Mouse (Mus musculus) neural tube, embryonic 12.5 days (tissue): ENCODE data around the gene Esam. TPM values are rescaled to one million over a fixed set of nuclear protein-coding genes. Genes with fewer than 3 reads are reported as not detected.
A peak's percentile ranks its signal among the peaks of the same experiment; 100 is the strongest.

Source experiments
- ATAC-seq: fragments of 200-750 bp; cut with Nextera tagmentation; 2 replicates; pipeline ENCODE4 v1.8.0; 2017; ENCODE audit warnings: low read depth, mild to moderate bottlenecking, moderate TSS enrichment, moderate library complexity; ENCODE audit not compliant: low FRiP score
- H3K27ac ChIP-seq: fragments of 300-500 bp; sonication (generic); 2 replicates; pipeline ENCODE4 v1.5.1; 2016
- H3K27me3 ChIP-seq: fragments of 300-500 bp; sonication (generic); replicated peaks from 2 replicates; pipeline ENCODE4 v1.6.1; 2016; ENCODE audit warnings: mild to moderate bottlenecking
- H3K36me3 ChIP-seq: fragments of 300-500 bp; sonication (generic); 2 replicates; pipeline ENCODE4 v1.6.1; 2016; ENCODE audit warnings: mild to moderate bottlenecking
- H3K4me1 ChIP-seq: fragments of 300-500 bp; sonication (generic); 2 replicates; pipeline ENCODE4 v1.6.1; 2016
- H3K4me2 ChIP-seq: fragments of 300-500 bp; sonication (generic); replicated peaks from 2 replicates; pipeline ENCODE4 v1.6.1; 2016; ENCODE audit warnings: mild to moderate bottlenecking
- H3K4me3 ChIP-seq: fragments of 300-500 bp; sonication (generic); 2 replicates; pipeline ENCODE4 v1.5.1; 2016
- H3K9ac ChIP-seq: fragments of 300-500 bp; sonication (generic); 2 replicates; pipeline ENCODE4 v1.6.1; 2016; ENCODE audit warnings: mild to moderate bottlenecking
- H3K9me3 ChIP-seq: fragments of 300-500 bp; sonication (generic); 2 replicates; pipeline ENCODE4 v1.6.1; 2016; ENCODE audit warnings: mild to moderate bottlenecking
- WGBS: fragments of 180-500 bp; shearing (Covaris S2); methylation state at CpG from one replicate; pipeline ENCODE4 v1.1.7; 2016; 5-methylcytosine and 5-hydroxymethylcytosine counted together
- polyA plus RNA-seq: library from polyadenylated mRNA; unstranded; fragments of >200 nt; fragmentation: Nextera tagmentation; extraction: Ambion mirVana; gene quantifications from 2 replicates; pipeline ENCODE4 v1.2.1, GENCODE M21; 2016

Esam gene
- polyA plus RNA-seq, 1 experiment from 2014 or later: 38.2 TPM

DNA sequence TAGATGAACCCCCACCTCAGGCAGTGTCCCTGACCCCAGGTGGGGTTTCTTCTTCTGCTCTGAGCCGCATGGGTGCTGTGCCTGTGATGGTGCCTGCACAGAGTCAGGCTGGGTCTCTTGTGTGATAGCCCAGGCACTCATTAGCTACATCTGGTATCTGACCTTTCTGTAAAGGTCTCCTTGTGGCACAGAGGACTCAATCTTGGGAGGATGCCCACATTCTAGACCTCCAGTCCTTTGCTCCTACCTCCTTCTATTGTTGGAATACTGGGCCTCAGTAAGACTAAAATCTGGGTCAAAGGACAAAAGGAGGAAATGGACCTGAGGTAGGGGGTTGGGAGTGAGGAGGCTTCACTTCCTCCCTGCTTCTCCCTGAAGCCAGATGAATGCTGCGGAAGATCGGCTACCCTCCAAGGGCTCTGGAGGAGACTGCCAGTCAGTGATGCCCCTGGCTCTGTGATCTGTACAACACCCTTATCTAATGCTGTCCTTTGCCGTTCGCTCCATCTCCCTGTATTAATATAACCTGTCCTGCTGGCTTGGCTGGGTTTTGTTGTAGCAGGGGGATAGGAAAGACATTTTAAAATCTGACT, 9.9 kb downstream of the Esam start:
- H3K9me3 ChIP-seq: no peaks in the 10 kb centered on the region
- no peak for ATAC-seq
- no peak overlapping the region for H3K4me2 ChIP-seq
- no peak overlapping the region for H3K27ac ChIP-seq
- no peaks in the 10 kb centered on the region for H3K4me1 ChIP-seq
- 0 out of 2 replicates have a peak, but pooled peaks cover 3% of the 10 kb centered on the region for H3K27me3 ChIP-seq
- WGBS: 79% methylated on average over 5 of the region's 5 CpGs
- H3K36me3 ChIP-seq: 0 out of 2 replicates have a peak, but pooled peaks cover 2% of the 10 kb centered on the region
- no peak overlapping the region for H3K4me3 ChIP-seq
- no peak overlapping the region for H3K9ac ChIP-seq

DNA sequence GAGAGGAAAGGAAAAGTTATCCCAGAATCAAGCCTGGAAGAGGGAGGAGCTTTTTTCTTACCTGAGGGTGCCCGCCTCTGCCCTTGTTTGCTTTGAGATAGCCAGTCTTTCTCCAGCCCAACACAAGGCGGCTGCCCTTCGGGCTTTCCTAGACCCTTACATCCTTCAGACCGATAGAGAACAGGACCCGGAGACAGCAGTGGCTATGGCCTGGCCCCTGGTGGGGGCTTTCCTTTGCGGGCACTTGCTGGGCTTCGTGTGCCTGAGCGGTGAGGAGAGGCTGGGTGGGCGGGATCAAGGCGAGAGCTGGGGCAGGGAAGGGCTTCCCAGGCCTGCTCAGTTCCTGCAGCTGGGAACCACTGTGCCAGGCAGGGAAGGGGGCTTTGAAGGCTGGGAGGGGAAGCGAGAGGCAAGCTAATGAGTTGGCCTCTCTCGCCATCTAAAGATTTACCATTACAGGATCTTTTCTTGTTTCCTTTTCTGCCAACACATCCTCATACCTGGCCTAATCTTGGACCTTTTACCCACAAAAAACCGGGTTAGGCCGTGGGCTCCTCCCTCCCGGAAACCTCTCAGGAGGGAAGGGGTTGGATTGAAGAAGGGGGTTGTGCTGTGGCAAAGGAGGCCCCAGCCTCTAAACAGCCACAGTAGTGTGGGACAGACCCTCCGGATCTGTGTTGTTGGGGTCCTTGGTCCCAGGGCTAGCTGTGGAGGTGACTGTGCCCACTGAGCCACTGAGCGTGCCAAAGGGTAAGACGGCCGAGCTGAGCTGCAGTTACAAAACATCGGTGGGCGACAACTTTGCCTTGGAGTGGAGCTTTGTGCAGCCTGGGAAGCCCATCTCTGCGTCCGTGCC, 11.5 kb downstream of the Esam start, which contains the start of gene Vsig2:
TSS of gene Vsig2 (plus strand) at position 86 of the 856 bp plus-strand sequence.
- Histone ChIP-seq H3K9me3 (no peaks in the 10 kb centered on the region), H3K4me1 (no peaks in the 10 kb centered on the region), H3K4me3 (no peak within 1 kb of the TSS), H3K4me2 (no peak within 1 kb of the TSS), H3K36me3 (0 out of 2 replicates have a peak, but pooled peaks cover 2% of the 10 kb centered on the region), H3K27ac (no peak within 1 kb of the TSS), H3K27me3 (peaks cover 11% of the 10 kb centered on the region), H3K9ac (no peak within 1 kb of the TSS)
- WGBS: 45% methylated on average over 23 of the region's 23 CpGs
- 0 out of 2 replicates have a peak, but pooled peaks have one; percentile 22 for ATAC-seq

DNA sequence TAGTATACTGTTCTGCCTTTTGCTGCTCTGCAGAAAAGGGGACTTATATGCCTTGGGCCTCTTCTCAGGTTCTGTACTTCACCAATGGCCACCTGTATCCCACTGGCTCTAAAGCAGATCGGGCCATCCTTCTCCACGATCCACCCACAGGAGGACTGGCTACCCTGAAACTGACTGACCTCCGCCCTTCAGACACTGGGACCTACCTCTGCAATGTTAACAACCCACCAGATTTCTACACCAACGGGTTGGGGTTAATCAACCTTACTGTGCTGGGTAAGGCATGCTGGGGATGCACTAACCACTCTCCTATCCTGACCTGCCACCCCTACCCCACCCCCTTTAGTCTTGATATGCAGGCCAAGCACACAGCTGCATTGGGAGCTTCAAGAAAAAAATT, 12.3 kb downstream of the Esam start:
- Histone ChIP-seq H3K9me3 (no peaks in the 10 kb centered on the region), H3K9ac (no peak overlapping the region), H3K4me1 (peaks cover 5% of the 10 kb centered on the region), H3K4me3 (no peak overlapping the region), H3K27ac (no peak overlapping the region), H3K36me3 (0 out of 2 replicates have a peak, but pooled peaks cover 2% of the 10 kb centered on the region), H3K27me3 (peaks cover 20% of the 10 kb centered on the region), H3K4me2 (no peak overlapping the region)
- 84% methylated on average over 4 of the region's 4 CpGs for WGBS
- no peak for ATAC-seq

DNA sequence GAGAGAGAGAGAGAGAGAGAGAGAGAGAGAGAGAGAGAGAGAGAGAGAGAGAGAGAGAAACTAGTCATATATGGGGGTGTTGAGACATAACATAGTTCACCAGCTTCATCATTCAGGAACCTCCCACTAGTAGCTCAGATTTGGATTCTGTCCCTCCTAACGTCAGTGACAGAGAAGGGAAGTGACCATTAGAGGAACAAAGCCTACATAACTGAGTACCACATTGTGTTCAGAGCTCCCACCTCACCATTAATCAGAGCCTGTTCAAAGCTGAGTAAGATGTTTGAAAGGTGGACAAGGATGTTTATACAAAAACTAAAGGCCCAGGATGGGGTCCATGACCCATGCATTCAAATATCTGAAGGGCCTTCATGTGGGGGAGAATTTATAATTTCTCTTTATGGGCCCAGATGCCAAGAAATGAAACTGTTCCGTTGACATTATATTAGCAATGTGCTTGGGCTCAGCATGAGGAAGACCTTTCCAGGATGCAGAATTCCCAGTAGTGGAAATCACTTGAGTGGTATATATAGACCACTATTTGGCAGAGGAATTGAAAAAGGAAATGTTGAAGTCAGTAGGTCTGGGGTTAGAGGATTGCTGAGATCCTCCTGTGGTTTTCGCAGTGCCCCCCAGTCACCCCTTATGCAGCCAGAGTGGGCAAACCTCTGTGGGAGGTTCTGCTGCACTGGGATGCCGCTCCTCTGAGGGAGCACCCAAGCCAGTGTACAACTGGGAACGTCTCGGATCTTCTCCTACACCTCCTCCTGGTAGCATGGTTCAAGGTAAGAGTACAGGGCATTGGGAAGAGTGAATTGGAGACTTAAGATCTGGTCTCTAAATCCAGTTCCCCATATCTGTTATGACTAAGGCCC, 13.1 kb downstream of the Esam start:
- Histone ChIP-seq H3K4me1 (peaks cover 6% of the 10 kb centered on the region), H3K27ac (no peak overlapping the region), H3K9me3 (no peaks in the 10 kb centered on the region), H3K27me3 (peaks cover 27% of the 10 kb centered on the region), H3K36me3 (0 out of 2 replicates have a peak, but pooled peaks cover 2% of the 10 kb centered on the region), H3K9ac (no peak overlapping the region), H3K4me3 (no peak overlapping the region), H3K4me2 (no peak overlapping the region)
- ATAC-seq: no peak
- WGBS: 81% methylated on average over 6 of the region's 6 CpGs

DNA sequence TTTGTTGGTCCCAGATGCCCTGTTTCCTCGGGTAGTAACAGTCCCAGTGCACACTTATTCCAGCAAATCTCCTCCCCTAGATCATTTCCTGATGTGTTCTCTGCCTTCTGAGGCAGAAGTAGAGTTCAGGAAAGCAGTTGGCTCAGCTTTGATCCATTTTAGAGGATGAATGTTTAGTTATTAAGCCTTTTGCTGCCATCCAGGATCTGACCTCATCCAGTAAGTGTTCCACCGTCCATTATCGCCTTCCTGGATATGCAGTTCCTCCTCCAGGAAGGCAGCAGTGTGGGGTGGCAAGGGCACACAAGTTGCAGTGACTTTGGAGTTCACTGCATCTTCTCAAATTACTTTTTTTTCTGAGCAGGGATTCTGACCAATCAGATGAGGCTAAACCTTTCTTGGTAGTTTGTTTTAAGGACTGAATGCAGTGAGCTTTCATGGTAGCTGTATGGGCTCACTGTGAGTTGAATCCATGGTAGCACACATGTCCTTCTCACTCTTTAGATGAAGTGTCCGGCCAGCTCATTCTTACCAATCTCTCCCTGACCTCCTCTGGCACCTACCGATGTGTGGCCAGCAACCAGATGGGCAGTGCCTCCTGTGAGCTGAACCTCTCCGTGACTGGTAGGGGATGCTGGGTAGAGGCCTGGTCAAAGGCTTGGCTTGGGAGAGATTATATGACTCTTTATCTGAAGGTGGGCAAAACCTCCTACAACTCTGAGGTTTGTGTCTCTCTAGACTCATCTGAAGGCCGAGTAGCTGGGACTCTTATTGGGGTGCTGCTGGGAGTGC, 14.2 kb downstream of the Esam start:
- no peak overlapping the region for H3K9ac ChIP-seq
- H3K36me3 ChIP-seq: 0 out of 2 replicates have a peak, but pooled peaks cover 2% of the 10 kb centered on the region
- H3K27ac ChIP-seq: no peak overlapping the region
- peaks cover 34% of the 10 kb centered on the region for H3K27me3 ChIP-seq
- no peaks in the 10 kb centered on the region for H3K9me3 ChIP-seq
- H3K4me1 ChIP-seq: peaks cover 6% of the 10 kb centered on the region
- no peak overlapping the region for H3K4me3 ChIP-seq
- no peak overlapping the region for H3K4me2 ChIP-seq
- no peak for ATAC-seq
- WGBS: 72% methylated on average over 7 of the region's 7 CpGs

DNA sequence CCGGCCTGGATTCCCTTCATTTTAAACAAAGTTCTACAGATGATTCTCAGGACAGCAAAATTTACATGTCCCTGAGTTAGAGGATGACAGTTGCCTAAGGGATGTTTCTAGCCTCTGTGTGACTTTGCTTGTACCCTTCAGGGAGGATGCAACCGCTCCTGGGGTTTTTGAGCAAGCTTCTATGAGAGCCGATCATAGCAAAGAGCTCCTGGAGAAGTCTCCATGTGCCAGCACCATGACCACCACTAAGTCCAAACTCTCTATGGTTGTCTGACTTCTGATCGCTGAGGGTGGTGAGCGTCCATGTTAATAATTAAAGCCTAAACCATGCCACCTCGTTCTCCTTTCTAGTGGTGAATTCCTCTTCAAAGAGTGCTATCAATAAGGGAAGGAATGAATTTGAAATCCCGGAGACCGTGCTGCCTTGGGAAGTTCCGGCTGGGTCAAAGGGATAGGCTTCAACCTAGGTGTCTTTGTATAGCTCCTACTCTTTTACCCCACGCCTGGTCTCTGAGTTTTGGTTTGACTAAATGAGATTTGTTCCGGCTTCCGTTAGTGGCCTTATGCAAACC, 16.1 kb downstream of the Esam start:
- 24% methylated on average over 12 of the region's 12 CpGs for WGBS
- Histone ChIP-seq H3K4me1 (peaks cover 6% of the 10 kb centered on the region), H3K9ac (0 out of 2 replicates have a peak overlapping the region, but pooled peaks have one; percentile 3), H3K9me3 (no peaks in the 10 kb centered on the region), H3K36me3 (no peaks in the 10 kb centered on the region), H3K27ac (no peak overlapping the region), H3K4me3 (no peak overlapping the region; the same call in 1 of the 2 replicates), H3K4me2 (peak overlapping the region; percentile 53), H3K27me3 (peaks cover 48% of the 10 kb centered on the region)
- ATAC-seq: no peak

DNA sequence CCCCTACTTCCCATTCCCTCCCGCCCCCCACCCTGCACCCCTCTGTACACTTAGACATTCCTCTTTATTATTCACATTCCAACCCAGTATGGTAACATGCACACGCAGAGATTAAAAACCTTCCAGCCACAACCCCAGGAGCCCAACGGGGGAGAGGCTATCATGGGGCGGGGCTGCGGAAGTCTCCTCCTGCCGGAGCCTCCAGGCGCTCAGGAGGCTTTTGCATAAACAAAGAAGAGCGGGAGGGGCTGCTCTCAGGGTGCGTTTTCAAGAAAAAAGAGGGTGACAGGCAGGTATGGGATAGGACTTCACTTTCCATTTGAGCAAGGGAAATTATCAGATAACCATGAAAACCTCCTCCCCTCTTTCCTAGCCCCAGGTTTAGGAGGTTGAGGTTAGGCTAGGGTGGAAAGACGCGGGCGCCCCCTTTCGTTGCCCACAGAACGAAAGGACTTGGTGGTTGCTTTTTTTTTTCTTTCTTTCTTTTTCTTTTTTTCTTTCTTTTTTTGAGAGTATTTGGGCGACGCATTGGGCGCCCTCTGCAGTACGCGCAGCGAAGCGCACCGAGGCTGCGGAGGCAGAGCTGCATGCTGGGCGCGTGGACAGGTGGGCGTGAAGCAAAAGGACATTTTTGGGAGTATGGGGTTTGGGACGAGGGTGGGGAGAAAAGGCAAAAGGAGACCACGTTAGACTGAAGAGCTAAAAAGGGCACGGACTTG, 16.7 kb downstream of the Esam start:
- Histone ChIP-seq H3K9me3 (no peaks in the 10 kb centered on the region), H3K36me3 (no peaks in the 10 kb centered on the region), H3K27ac (no peak overlapping the region), H3K4me3 (peak overlapping the region; percentile 13), H3K4me2 (peak overlapping the region; percentile 53), H3K4me1 (peaks cover 6% of the 10 kb centered on the region), H3K27me3 (peaks cover 53% of the 10 kb centered on the region), H3K9ac (0 out of 2 replicates have a peak overlapping the region, but pooled peaks have one; percentile 3)
- under 1% methylated on average over 29 of the region's 29 CpGs for WGBS
- ATAC-seq: peak; percentile 51

DNA sequence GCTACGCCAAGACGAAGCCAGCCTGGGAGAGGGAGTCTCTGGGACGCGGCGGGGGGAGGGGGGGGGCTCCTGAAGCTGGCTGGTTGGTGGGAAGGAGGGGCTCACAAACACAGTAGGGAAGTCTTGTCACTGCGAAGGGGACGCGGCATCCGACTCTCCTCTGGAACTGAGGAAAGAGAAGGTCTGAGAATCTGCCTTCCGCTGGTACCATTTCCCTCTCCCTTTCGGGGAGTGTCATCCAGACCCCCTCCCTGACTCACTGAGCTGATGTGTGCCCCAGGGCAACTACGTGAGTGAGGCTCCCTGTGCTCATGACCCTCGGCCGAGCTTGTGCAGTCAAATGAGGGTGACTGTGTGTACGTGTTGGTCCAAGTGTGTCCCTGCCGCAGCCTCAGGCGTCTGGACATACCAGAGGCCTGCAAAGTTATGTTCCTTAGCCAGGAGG, 17.3 kb downstream of the Esam start:
- Histone ChIP-seq H3K4me3 (peak overlapping the region; percentile 13), H3K9me3 (no peaks in the 10 kb centered on the region), H3K4me2 (peak overlapping the region; percentile 53), H3K27ac (no peak overlapping the region), H3K36me3 (no peaks in the 10 kb centered on the region), H3K4me1 (peaks cover 6% of the 10 kb centered on the region), H3K9ac (no peak overlapping the region), H3K27me3 (peaks cover 59% of the 10 kb centered on the region)
- WGBS: 7% methylated on average over 17 of the region's 17 CpGs
- ATAC-seq: peak; percentile 62

DNA sequence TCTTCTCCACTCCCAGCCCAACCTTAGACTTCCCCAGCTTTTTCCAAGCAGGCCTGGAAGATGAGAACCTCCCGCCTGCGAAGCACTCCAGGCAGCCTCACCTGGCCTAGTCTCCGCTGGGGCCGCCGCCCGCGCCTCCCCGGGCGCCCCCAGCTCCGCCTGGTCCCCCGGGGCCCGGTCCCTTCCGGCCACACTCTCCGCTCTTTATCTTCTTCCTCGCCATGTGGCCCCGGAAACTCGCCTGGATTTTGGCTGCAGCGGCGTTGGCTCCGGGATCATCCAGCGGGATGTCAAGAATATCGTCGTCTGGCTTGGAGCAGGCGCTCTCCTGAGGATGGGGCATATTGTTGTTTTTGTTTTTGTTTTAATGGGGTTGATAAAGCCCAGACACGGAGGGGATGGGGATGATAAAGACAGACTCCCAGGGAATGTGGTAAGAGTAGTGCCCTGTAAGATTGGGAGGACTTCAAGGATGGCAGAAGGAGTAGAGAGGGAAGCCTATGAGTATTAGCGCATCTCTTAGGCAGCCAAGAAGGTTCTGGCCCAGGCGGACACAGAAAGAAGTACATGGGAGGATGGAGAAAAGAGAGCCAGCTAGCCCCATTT, 18.1 kb downstream of the Esam start:
- H3K27ac ChIP-seq: no peak overlapping the region
- H3K36me3 ChIP-seq: no peaks in the 10 kb centered on the region
- ATAC-seq: no peak; the same call in 1 of the 2 replicates
- H3K9ac ChIP-seq: no peak overlapping the region
- H3K27me3 ChIP-seq: peaks cover 67% of the 10 kb centered on the region
- H3K4me2 ChIP-seq: peak overlapping the region; percentile 53
- peaks cover 6% of the 10 kb centered on the region for H3K4me1 ChIP-seq
- H3K4me3 ChIP-seq: no peak overlapping the region
- H3K9me3 ChIP-seq: no peaks in the 10 kb centered on the region
- WGBS: 8% methylated on average over 27 of the region's 27 CpGs

DNA sequence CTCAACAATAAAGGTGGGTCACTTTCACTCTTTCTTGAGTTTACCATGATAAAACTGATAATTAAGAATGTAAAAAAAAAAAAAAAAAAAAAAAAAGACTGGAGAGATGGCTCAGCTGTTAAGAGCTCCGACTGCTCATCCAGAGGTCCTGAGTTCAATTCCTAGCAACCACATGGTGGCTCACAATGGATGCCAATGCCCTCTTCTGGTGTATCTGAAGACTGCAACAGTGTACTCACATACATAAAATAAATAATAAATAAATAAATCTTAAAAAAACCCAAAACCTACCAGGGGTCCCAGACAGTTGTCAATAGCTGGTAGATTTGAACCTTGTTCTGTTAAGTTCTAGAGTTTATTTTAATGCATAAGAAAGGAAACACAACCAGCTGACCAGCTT, 19.0 kb downstream of the Esam start:
- H3K4me1 ChIP-seq: peaks cover 8% of the 10 kb centered on the region
- H3K9me3 ChIP-seq: no peaks in the 10 kb centered on the region
- no peak overlapping the region for H3K27ac ChIP-seq
- WGBS: 68% methylated on average over 1 of the region's 1 CpGs
- no peaks in the 10 kb centered on the region for H3K36me3 ChIP-seq
- no peak overlapping the region for H3K4me3 ChIP-seq
- no peak for ATAC-seq
- no peak overlapping the region for H3K4me2 ChIP-seq
- peaks cover 75% of the 10 kb centered on the region for H3K27me3 ChIP-seq
- no peak overlapping the region for H3K9ac ChIP-seq
